Mouse (Mus musculus): ENCODE results near the gene Evi2a. TPM values are rescaled to one million over a fixed set of nuclear protein-coding genes. Genes with fewer than 3 reads are reported as not detected.

Gene Evi2a
- total RNA-seq (2021) = 1 to 10 TPM; 1.1 to 2.1 TPM
- long read RNA-seq, experiment 1, partial matches to known transcripts = 0 of 3 reads
- long read RNA-seq, experiment 1, other reads (novel, unspliced or antisense) = 2 of 3 reads
- long read RNA-seq, experiment 2, partial matches to known transcripts = 0 of 4 reads
- long read RNA-seq, experiment 2, other reads (novel, unspliced or antisense) = 2 of 4 reads

DNA sequence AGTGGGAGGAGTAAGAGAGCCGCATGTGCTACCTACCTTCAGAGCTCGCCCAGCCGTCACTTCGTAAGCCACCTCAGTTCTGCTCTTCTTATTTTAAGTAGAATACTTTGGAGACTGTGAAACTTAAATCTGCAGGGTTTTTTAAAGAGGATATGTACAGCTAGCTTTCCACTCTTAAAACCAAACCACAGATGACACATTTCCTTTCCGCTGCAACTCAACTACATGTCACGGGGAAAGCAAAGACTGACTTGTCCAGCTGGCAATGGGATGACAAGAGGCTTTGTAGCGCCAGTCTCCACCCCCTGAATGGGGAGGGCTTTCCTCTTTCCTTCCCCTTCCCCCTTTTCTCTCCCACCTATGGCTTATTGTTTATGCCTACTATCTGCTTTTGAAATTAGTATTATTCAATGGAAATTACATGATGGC is at the start of gene Evi2a, which contains the start of gene Evi2:
Evi2a (minus strand) TSS at position 277 of the 429 bp plus-strand sequence.
Evi2 (minus strand) TSS at position 257 of the 429 bp plus-strand sequence.
- intact Hi-C loops (cut with DNase I) = no loop called here
- DNase-seq = peak; percentile 20 to 39

DNA sequence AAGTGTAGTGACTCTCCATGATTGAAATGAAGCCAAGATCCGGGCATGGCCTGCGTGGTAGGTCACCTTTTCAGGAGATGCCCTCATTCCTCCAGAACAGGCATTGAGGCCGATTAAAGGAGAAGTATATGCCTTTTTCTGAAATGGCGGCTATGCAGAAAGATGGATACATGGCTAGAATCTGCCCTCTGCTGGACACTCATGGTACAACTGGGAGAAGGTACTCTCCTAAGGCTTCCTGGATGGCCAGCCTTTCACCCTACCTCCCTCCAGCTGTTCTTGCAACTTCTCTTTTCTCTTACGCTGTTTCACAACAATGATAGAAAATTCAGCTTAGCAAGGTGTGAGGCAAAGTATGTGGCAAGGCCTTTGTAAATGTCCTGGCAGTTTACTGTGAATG is 47.3 kb upstream of the Evi2a start:
- DNase-seq = peak; percentile 74 to 85
- intact Hi-C loops (cut with DNase I) = loop anchor here (5.0 kb wide), 1 partner anchor 100 kb away; no protein-coding TSS in a partner anchor

DNA sequence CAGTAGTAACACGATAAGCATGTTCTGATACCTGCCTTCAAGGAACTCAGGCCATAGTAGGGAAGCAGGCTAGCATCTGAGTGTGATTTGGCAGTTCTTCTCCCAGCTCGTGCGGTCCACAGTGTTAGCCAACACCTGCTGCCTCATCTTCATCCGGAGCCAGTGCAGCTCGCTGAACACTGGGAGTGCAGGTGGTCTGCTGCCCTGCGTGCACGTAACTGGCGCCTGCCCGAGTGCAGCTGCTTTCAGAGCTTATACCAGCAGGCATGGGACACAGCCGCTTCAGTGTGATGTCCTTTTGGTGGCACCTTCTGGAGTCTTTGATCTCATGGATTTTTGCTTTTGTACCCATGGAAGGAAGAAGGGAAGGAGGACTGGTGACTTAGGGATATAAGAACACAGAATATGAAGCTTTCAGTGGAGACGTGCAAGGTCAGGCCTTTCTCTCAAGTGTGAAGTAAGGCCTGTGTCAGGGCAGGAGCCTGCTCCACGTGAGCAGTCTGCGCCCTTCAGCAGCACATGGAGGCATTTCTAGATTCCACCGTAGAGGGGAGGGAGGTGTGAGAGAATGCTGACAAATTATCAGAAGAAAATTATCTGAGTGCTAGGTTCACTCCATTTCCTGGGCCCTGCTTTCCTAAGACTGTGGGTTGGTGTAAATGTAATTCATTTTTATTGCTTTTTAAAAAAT is 45.1 kb upstream of the Evi2a start:
- no peak for DNase-seq
- intact Hi-C loops (cut with DNase I) = loop anchor here (5.0 kb wide), 1 partner anchor 98 kb away; no protein-coding TSS in a partner anchor

DNA sequence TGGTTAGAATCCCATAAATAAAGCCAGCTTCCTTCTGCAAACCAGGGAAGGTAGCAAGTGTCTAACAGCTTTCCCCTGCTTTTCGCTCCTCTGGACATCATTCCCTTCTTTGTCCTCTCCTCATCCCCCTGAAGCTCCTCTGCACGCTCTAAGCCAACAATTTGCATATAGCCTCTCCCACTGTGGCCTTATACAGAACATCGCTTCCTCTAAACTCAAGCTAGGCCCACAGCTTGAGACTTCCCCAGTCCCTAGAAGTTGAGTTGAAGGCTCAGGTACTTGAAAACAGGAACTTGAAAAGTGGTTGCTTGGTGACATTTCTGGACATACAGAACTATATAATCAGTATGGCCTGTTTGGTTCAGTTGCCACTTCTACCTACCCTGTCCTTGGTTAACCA is 43.4 kb upstream of the Evi2a start:
- intact Hi-C loops (cut with DNase I) = no loop called here

DNA sequence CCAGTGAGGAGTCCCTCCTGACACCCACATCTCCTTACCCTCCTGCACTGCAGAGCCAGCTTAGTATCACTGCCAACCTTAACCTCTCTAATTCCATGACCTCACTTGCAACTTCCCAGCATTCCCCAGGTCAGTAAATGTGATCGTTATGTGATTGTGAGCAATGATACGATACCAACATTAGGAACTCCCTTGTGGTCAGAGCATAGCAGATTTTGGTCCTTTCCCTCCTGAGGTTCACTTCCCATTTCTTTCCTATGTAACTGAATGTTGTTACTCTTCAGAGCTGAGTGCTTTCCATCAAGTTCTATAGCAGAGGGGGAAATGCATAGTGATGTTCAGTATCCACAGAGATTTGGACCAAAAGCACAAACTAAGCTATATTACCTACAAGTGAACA is 39.9 kb upstream of the Evi2a start:
- intact Hi-C loops (cut with DNase I) = no loop called here
- no peak for DNase-seq

More for the DNA sequence above, 43.4 kb upstream of the Evi2a start:
- no peak for DNase-seq

DNA sequence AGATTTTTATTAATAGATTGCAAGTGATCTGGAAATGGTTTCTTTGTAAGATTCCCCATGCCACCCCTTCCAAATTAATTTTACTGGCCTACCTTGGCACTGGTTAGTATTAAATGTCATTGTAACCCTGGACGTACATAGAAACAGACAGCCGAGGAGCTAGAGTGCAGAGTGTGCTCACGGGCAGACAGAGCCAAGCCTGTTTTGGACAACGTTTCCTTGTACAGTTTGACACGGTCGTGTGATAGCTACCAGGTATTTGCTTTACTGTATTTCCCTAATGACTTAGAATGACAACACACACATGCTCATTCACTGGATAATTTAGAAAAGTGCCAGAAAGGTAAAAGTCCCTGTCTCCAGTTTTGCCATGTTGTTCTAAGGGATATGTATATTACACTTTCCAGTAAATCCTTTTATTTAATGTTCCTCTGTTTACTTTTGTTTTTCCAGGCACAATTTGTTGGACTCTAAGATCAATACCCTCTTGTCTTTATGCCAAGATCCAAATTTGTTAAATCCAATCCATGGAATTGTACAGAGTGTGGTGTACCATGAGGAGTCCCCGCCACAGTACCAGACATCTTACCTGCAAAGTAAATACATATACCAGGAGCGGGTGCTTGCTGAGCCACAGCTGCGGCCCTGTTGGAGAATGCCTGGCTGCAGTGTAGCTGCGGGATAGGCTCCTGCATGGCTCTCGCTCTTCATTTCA is 37.9 kb upstream of the Evi2a start:
- no peak for DNase-seq
- intact Hi-C loops (cut with DNase I) = no loop called here

DNA sequence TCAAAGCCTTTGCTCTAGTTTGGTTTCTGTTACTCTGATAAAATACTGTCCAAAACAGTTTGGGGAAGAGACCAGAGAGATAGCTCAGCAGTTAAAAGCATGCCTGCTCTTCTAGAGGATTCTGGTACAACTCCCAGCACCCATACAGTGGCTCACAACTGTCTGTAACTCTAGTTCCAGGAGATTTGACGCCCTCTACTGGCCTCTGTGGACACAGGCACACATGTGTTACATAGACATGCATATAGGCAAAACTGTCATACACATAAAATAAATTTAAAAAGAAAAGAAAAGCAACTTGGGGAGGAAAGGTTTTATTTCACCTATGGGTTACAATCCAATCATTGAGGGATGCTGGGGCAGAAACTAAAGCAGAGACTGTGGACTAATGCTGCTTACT is 36.5 kb upstream of the Evi2a start:
- no peak for DNase-seq
- intact Hi-C loops (cut with DNase I) = no loop called here

DNA sequence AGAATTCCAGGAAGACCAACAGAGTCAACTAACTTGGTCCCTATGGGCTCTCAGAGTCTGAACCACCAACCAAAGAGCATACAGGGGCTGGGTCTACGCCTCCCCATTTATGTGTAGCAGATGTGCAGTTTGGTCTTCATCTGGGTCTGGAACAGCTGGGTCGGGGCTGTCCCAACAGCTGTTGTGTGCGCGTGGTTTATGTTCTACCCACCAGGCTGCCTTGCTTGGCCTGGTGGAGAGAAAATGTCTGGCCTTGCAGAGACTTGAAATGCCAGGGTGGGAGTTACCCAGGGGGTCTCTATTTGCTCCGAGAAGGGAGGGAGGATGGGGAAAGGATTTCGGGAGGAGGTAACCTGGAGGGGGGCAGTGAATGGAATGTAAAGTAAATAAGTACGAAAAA is 33.1 kb upstream of the Evi2a start:
- DNase-seq = no peak
- intact Hi-C loops (cut with DNase I) = no loop called here

DNA sequence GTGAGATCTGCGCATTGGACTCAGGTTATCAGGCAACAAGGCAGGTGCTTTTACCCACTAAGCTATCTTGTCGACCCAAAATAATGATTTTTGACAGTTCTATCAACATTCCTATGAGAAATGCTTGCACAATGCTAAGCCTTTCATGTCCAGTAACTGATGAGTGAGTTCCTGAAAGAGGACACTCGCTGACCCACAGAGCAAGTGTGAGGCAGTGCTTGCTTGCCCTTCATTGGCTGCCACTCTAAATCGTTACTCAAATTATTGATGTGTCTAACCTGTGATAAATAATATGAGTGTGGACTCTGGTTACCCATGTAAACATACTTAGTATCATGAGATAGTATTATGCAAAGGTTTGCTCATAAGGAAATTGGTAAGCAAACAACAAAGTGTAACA is 30.1 kb upstream of the Evi2a start:
- intact Hi-C loops (cut with DNase I) = no loop called here
- DNase-seq = no peak

DNA sequence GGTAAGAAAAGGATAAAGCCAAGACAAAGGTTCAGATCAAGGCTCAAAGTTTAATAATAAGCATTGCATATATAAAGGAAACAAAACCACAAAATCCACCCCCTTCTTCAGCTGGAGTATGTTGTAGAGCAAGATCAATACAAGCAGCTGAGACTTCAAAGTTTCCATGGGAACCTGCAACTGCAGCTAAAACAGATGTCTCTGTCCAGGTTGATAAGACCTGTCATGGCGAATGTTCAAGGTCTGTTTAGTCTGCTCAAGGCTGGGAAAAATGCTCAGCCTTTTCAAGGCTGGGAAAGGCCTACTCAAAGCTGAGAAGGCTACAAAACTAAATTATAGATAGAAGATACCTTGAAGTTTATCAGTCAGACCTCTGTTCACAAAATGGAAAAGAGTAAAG is 22.2 kb upstream of the Evi2a start:
- intact Hi-C loops (cut with DNase I) = no loop called here
- DNase-seq = no peak

DNA sequence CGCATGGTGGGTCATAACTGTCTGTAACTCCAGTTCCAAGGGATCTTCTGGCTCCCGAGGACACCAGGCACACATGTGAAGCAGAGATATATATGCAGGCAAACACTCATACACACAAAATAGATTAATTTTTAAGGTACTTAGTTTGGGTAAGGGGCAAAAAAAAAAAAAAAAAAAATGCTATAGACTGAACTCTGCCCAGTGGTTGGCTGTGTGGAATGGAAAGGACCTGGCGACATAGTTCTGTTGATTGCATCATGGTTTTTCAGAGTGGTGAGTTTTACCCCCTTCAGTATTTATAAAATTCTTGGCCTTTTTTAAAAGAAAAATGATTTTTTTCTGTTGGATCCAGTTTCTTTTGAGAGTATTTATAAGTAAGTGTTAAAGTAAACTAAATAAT is 5.9 kb upstream of the Evi2a start:
- intact Hi-C loops (cut with DNase I) = no loop called here
- DNase-seq = no peak

DNA sequence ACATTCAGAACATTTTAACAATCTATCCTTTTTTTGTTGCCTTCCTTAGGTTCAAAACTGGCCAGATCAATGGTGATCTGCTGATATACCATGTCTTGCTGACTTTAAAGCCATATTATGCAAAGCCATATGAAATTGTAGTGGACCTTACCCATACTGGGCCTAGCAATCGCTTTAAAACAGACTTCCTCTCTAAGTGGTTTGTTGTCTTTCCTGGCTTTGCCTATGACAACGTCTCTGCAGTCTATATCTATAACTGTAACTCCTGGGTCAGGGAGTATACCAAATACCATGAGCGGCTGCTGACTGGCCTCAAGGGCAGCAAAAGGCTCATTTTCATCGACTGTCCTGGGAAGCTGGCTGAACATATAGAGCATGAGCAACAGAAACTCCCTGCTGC is 5.1 kb upstream of the Evi2a start:
- no peak for DNase-seq
- intact Hi-C loops (cut with DNase I) = no loop called here

DNA sequence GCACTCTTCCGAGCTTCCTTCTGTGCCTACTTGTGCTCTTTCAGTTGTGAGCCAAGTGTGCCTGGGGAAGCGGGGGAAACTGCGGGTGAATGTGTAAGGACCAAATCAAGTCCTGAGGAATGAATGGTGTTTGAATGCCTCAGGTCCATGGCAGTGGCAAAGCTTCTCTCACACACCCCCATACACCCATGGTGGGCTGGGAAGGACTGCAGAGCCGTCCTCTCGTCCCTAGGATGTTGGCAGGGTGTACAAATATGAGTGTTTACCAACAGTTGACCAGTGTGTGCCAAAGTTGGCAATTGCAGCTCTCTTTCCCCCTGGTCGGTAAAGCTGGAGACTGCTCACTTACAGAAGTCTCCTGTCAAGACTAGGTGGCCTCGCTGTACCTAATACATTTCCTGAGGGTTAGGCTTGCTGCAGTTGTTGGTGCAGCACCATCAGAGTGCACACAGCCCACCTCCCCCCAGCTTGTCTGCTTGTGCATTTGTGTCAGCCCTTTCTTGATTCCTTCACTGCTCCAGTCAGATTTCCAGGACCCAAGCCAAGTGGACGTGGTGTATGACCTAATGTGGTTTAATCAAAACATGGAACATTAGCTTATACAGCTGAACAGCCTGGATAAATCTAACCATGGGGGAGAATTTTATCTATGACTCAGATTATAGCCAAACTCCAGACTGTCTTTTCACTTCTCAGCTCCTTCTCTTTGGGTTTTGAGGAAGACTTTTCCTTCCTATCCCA is 3.7 kb upstream of the Evi2a start:
- intact Hi-C loops (cut with DNase I) = no loop called here
- DNase-seq = peak; percentile 42 to 71

DNA sequence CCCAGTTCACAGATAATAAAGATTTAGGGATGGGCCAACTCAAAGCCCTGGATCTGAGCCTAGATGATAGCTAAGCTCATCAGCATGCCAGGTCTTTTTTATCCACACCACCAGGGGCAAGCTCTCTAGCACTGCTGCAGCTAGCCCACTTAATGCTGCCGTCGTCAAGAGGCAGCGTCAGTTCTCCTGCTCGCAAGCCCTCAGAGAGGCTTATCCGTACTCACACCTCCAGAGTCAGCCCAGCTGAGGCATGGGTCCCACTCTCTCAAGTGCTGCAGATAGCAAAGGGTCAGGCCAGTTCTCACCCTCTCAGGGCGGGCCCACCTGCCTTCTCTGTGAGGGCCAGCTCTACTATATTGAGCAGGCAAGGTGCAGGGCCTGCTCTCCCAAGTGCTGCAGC is 2.9 kb upstream of the Evi2a start:
- intact Hi-C loops (cut with DNase I) = no loop called here
- no peak for DNase-seq

DNA sequence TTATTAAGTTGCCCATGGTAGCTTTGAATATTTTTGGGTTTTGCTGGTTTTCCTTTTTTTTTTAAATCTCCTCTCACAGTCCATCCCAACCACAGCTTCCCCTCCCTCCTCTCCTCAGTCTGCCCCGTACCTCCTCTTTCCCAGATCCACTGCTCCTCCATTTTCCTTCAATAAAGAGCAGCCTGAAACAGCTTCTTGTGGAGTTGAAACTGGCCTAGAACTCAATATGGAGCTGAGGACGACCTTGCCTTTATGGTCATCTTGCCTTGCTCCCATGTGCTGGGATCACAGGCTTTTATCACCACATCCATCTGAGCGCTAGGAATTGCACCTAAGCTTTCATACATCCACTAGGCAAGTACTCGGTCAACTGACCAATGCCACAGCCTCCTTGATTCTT is 1.1 kb upstream of the Evi2a start:
- intact Hi-C loops (cut with DNase I) = no loop called here
- DNase-seq = no peak

DNA sequence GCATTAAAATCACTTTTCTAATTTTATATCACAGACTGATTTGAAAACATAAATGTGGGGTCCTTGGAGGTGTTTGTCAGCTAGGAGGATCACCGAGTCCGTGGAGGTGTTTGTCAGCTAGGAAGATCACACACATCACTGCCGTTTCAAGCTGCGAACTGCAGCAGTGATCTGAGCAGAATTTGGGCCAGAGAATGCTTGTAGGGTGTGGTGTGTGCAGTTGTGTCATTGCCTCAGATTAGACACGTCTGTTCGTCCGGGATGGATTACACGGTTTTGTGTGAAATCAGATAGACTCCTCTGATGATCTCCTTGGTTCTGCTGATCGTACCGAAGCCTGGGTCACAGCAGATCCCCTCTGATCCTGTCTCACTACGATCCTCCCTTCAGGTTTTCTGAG is 365 bp upstream of the Evi2a start:
- intact Hi-C loops (cut with DNase I) = no loop called here
- no peak for DNase-seq

DNA sequence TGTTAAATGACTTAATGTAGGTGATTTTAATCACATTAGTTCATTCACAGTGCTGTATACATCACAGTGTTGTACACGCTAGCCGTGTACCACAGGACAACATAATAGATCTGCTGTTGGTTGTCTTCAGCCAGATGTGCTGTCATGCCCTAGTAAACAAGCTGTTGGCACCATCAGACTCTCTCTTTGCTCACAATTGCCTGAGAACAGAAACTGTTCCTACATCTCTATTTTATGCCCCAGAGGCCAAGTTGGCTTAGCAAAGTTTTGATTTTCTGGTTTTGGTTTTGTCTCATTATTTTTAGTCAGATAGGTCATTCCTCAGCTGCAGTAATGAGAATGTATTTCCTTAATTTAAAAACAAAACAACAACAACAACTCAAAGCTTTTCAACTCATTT is 673 bp downstream of the Evi2a start:
- DNase-seq = no peak
- intact Hi-C loops (cut with DNase I) = no loop called here

DNA sequence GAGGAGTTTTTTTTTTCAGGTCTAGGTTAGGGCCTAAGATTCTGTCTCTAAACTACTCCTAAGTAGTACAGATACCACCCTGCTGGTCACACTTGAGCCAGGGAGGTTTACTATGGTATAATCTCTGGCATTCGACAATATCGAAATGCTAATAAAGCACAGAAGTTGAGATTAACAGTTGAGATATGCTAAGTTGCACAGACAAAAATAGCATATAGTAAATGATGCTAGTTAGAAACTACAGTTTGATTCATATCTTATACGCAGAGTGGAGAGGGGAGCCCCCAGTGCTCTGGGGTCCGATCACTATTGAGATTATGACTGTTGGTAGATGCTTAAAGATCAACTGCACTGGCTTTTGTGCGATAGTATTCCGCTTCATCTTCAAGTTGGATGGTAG is 1.2 kb downstream of the Evi2a start:
- DNase-seq = no peak
- intact Hi-C loops (cut with DNase I) = no loop called here

DNA sequence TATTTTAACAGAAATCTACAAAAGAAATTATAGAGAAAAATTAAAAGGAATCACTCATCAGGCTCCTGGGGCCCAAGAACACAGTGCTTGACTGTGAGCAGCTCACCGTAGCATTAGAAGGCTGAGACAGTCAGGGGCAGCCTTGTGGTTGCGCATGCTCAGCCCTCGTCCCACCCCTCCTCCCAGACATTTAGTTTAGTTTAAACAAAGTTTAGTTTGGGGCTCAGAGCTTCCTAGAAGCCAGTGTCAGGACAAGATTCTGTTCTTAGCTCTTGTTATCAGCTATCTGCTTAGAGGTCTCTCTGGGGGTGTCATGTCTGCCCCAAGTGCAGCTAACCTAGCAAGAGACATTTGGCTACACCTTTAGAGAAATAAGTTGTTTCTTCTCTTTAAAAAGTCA is 1.8 kb downstream of the Evi2a start:
- intact Hi-C loops (cut with DNase I) = no loop called here
- DNase-seq = no peak

DNA sequence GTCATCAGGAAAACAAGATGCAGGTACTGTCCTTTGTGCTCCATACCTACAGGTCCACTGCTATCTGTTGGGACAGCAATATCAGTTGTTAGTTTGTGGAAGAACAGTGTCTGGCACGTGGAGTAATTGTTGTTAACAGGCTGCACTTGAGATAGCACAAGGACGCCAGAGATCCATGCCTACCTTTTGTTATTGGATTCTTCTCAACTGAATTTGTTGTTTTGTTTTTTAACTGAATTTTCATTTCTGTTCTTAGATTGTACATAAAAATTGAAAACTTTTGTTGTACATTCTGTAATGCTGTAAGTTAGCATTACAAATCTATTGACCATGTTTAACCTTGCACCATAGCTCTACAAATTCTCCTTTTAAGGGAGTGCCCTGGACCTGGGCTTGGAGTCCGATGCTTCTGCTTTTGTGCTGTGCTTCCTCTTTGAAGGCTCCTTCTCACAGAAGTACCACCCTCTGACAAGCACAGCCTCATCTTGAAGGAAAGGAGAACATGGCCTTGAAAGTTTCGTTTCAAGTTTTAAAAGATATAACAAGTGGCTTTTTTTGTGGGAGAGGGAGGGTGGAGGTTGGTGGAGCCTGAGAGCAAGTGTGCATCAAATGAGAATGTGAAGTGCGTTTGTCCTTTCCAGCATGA is 2.5 kb downstream of the Evi2a start:
- DNase-seq = no peak
- intact Hi-C loops (cut with DNase I) = no loop called here

Data from heart, postnatal 14 days (tissue).